Mouse (Mus musculus) olfactory bulb, adult 2 months (tissue): ENCODE data around the gene Mapk10. TPM values are rescaled to one million over a fixed set of nuclear protein-coding genes. Genes with fewer than 3 reads are reported as not detected.

Experiments used
- H3K27ac ChIP-seq: fragments of 200-500 bp; 2 replicates; pipeline ENCODE4 v1.5.1; 2012; ENCODE audit warnings: low read depth, low read length; ENCODE audit not compliant: insufficient read depth
- H3K4me1 ChIP-seq: fragments of 200-500 bp; 2 replicates; pipeline ENCODE4 v1.6.1; 2012; ENCODE audit warnings: low read length; ENCODE audit not compliant: control insufficient read depth, insufficient read depth
- H3K4me3 ChIP-seq: fragments of 200-500 bp; 2 replicates; pipeline ENCODE4 v1.5.1; 2012; ENCODE audit warnings: mild to moderate bottlenecking, low read depth, low read length, moderate library complexity; ENCODE audit not compliant: insufficient read depth
- CTCF ChIP-seq: fragments of 200-500 bp; IDR thresholded peaks from 2 replicates; pipeline ENCODE4 v1.5.1; 2012; ENCODE audit warnings: low read depth, mild to moderate bottlenecking, low read length, moderate library complexity; ENCODE audit not compliant: insufficient read depth
- POLR2A ChIP-seq: fragments of 200-500 bp; IDR thresholded peaks from 2 replicates; pipeline ENCODE4 v1.6.1; 2012; ENCODE audit warnings: mild to moderate bottlenecking, low read depth, low read length, moderate library complexity; ENCODE audit not compliant: insufficient read depth
- WGBS: fragments of 180-500 bp; shearing (Covaris S2); methylation state at CpG from one replicate; pipeline ENCODE4 v1.1.7; 2018; 5-methylcytosine and 5-hydroxymethylcytosine counted together
- polyA plus RNA-seq: library from polyadenylated mRNA; stranded (reverse); fragments of >200 nt; gene quantifications from 2 replicates; pipeline ENCODE4 v1.2.4, GENCODE M21; 2012; ENCODE audit warnings: low replicate concordance; ENCODE audit not compliant: missing spikeins, insufficient read depth, insufficient read length

Mapk10 gene
- polyA plus RNA-seq, 1 experiment, result not detected

DNA sequence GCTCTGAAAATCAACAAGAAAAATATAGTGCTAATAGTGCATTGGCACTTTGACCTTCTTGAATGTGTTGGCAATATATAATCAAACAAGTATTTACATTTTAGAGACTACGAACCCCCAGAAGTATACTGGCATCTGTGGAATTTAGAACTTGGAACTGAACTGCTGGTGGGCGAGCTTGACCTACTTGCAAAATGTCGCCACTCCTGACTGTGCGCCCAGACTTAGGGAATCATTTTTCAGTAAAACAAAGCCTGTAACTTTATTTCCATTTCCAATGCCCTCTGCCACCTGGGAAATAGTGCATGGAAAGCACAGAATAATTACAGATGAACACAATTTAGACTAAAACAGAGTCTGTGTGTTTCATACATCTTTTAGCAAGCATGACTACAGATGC, 163.1 kb downstream of the Mapk10 start:
- WGBS, result 85% methylated on average over 4 of the region's 4 CpGs
- Histone ChIP-seq H3K4me3 (no peak overlapping the region), H3K27ac (no peak overlapping the region), H3K4me1 (no peaks in the 10 kb centered on the region)
- TF ChIP-seq POLR2A (no peak), CTCF (no peak)

DNA sequence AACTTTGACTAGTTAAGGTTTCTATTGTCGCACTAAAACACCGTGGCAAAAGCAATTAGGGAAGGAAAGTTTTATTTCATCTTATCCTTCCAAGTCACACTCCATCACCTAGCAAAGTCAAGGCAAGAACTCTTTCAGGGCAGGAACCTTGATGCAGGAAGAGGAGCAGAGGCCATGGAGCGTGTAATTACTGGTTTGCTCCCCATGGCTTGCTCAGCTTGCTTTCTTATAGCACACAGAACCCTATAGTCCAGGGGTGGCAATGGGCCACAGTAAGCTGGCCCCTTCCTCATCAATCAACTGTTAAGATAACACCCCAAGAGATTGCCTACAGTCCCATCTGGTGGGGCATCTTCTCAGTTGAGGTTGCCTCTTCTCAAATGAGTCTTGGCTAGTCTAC, 173.4 kb downstream of the Mapk10 start:
- no peaks in the 10 kb centered on the region for H3K4me1 ChIP-seq
- WGBS, result 92% methylated on average over 3 of the region's 3 CpGs
- TF ChIP-seq POLR2A (no peak), CTCF (no peak)
- no peak overlapping the region for H3K4me3 ChIP-seq
- H3K27ac ChIP-seq, result no peak overlapping the region

DNA sequence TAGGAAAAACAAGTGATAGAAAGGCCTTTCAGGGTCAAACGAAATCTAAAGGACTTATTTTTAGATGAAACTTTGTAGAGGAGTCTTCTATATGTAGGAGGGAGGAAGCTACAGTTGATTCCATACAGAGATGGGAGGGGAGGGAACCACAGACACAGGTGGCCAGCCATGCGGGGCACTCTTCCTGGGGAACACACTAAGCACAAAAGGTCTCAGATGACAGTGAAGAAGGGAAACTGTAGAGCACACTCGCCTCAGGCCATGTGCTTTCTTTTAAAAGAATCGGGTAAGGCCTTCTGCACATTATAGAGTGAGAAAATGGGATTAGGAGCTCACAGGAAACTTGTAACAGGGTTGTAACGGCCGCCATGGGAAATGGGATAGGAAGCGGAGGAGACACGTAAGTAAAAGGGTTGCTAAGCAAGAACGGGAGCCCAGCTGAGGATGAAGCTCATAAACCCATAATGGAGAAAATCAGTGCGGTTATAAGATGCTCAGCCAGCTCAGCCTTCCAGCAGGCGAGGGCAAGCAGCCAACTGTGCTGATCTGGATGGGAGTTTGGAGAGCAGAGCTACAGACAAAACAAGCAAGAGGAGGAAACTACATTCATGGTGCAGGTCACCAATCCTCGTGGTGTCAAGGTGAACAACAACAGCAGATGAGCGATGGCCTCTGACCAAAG, 182.1 kb downstream of the Mapk10 start:
- TF ChIP-seq CTCF, result no peak
- no peak for TF ChIP-seq POLR2A
- Histone ChIP-seq H3K4me1 (no peaks in the 10 kb centered on the region), H3K27ac (no peak overlapping the region), H3K4me3 (no peak overlapping the region)
- 47% methylated on average over 13 of the region's 13 CpGs for WGBS

DNA sequence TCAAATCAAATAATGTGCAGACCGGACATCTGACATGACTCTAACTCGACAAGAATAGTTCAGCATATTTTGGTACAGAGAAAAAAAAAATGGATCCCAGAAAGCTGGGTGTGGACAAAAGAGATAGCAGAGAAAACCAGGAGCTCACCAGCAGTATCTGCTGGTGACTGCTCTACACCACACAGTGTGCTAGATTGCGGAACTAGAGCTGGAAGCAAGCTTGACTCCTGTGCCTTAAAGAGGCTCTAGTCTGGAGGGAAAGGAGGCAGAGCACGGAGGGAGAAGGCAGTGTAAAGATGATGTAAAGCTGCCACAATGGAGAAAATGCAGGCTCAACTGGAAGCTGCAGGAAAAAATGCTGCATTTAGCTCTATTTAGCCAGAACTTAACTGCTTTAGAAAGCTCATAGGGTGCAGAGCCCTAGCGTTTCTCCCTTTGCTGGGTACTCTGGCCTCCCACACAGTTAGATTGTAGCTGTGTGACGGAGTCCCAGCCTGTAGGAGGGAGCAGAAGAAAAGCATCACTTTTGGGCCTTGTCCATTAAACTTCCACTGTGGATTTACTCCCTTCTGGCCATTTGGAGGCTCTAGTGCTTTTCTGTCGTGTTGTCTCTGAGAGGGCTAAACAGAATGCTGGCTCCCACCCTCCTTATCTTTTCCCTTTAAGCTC, 188.5 kb downstream of the Mapk10 start:
- H3K4me3 ChIP-seq, result no peak overlapping the region
- H3K27ac ChIP-seq, result no peak overlapping the region
- peaks cover 2% of the 10 kb centered on the region for H3K4me1 ChIP-seq
- 57% methylated on average over 7 of the region's 7 CpGs for WGBS
- TF ChIP-seq POLR2A (no peak), CTCF (no peak)

DNA sequence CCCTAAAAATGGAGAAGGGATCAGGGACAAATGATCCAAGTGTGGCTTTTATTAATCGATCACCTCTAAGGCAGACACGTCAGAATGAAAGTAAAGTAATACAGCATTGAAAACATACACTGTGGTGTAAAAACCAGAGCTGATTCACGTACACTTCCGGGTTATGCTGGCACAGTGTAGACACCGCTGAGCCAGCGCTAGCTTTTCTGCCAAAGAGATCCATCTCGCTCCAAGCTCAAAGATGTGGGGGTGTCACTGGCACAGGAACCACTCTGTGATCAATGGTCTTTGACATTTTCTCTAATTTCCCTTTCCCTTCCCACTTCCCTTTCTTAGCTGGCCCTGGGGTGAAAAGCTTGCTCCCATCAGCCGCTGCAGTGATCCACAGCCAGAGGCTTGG, 189.7 kb downstream of the Mapk10 start:
- Histone ChIP-seq H3K4me1 (peaks cover 2% of the 10 kb centered on the region), H3K4me3 (no peak overlapping the region), H3K27ac (no peak overlapping the region)
- no peak for TF ChIP-seq CTCF
- TF ChIP-seq POLR2A, result no peak
- WGBS, result 61% methylated on average over 8 of the region's 8 CpGs

DNA sequence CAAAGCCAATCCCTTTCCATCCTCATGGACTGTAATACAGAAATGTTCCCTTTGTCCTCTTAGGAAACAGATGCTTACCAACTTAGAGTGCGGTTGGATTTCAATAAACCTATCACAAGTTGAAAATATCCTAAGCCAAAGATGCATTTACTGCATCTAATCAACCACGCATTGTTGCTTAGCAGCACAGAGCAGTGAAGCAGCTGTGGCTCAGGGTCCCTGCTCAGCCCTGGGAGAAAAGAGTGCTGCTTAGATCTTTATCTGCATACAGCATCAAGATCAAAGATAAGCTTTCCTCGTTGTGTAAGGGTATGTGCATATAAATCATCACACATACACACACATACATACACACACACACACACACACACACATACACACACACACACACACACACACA, 190.2 kb downstream of the Mapk10 start:
- no peak for TF ChIP-seq POLR2A
- TF ChIP-seq CTCF, result no peak
- WGBS, result 24% methylated on average over 3 of the region's 3 CpGs
- Histone ChIP-seq H3K4me1 (peaks cover 2% of the 10 kb centered on the region), H3K27ac (no peak overlapping the region), H3K4me3 (no peak overlapping the region)

DNA sequence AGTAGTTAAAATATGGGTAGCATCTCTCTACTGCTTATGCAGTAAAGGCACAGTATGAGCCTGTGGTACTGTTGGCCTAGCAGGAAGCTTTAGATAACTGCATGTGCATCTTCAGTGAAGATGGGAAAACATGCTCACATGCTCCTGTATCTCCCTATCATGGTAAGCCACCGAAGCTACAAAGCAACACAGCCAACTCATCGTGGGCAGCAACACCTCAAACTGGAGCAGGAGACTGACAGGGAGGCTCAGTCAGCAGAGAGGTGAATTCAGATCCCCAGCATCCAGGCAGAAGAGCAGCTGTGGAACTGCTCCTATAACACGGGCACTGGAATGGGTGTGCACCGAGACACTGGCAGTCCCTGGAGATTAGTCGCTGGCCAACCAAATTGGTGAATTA, 191.0 kb downstream of the Mapk10 start:
- Histone ChIP-seq H3K4me3 (no peak overlapping the region), H3K4me1 (peaks cover 2% of the 10 kb centered on the region), H3K27ac (no peak overlapping the region)
- TF ChIP-seq CTCF, result no peak
- TF ChIP-seq POLR2A, result no peak
- 82% methylated on average over 5 of the region's 5 CpGs for WGBS

DNA sequence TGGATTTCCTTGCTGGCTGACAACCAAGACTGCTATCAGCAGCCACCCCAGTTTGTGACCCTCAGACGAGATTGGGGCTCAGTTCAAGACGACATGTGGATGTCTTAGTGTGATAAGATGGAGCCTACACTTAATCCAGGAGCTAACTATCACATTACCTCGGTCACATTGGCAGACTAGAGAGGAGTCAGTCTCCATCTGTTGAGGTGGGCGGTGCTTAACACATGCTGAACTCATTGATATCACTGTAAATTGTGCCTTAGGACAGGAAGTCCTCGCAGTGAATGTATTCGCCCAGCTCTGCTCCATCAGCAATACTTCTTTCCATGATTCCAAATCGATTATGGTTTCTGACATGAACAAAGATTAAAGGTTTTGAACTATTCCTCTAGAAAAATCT, 193.5 kb downstream of the Mapk10 start:
- no peak for TF ChIP-seq POLR2A
- no peak for TF ChIP-seq CTCF
- no peak overlapping the region for H3K4me3 ChIP-seq
- 92% methylated on average over 7 of the region's 7 CpGs for WGBS
- peaks cover 2% of the 10 kb centered on the region for H3K4me1 ChIP-seq
- H3K27ac ChIP-seq, result no peak overlapping the region

DNA sequence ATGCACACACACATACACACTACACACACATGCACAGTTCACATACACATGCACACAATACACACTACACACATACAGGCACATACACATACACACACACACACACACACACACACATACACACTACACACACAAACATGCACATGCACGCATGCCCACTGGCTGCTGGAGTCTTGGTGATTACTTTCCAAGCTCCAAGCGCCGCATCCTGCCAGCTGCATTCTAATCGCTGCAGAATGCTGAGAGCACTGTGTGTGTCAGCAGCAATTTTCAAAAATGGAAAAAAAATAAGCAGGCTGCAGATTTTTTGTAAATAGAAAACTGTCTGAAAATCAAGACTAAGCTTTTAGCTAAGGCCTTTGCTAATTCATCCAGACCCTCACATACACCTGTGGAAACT, 196.8 kb downstream of the Mapk10 start:
- Histone ChIP-seq H3K4me3 (no peak overlapping the region), H3K4me1 (no peaks in the 10 kb centered on the region), H3K27ac (no peak overlapping the region)
- 52% methylated on average over 4 of the region's 4 CpGs for WGBS
- TF ChIP-seq POLR2A (no peak), CTCF (no peak)
